19 mouse cellular contexts compared by ENCODE assay signal in the genomic region with DNA sequence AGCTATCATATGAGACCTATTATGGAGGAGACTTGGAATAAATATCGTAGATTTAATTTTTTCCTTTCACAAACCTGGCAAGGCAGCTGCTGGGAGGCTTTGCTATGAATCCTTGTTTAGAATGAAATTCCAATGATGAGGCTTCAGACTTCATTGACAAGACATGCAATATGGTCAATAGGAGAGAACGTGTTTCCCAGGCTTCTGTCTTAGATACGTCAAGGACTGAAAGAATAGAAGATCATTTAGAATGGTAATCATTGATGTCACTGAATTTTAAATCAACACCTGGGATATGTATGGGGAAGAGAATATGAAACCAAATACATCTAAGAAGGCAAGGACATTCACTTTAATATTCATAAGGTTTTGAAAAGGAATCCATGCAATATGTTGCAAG.
"Had no signal": no experiment of that assay in that cellular context is flagged by ENCODE, and none has a peak within 500 bp of the region (broad histone marks: within the 10 kb centered on the region; RNA-seq: fewer than 3 reads in every experiment).

No protein-coding gene starts in this region.

- H3K27me3 ChIP-seq: midbrain, embryonic 12.5 days; neural tube, embryonic 13.5 days; neural tube, embryonic 15.5 days had no signal

- H3K36me3 ChIP-seq: midbrain, embryonic 10.5 days; midbrain, embryonic 12.5 days; neural tube, embryonic 13.5 days; neural tube, embryonic 15.5 days had no signal

- H3K4me1 ChIP-seq: midbrain, embryonic 10.5 days; midbrain, embryonic 12.5 days; neural tube, embryonic 13.5 days; neural tube, embryonic 15.5 days had no signal

- DNase-seq: lung, adult 18-20 months; lung, embryonic 14.5 days; lung, postnatal 10 days; lung, postnatal 4 days; midbrain, embryonic 14.5 days; retina, postnatal 1 day; right cerebral cortex, adult 18-20 months; right cerebral cortex, postnatal 25 days; right cerebral cortex, postnatal 4 days; spleen, adult 18-20 months; thymus, adult 18-20 months; thymus, postnatal 14 days; thymus, postnatal 36 days had no signal

- H3K4me2 ChIP-seq: lung, embryonic 14.5 days; midbrain, embryonic 12.5 days; neural tube, embryonic 13.5 days; neural tube, embryonic 15.5 days had no signal

- H3K9me3 ChIP-seq: midbrain, embryonic 10.5 days; midbrain, embryonic 12.5 days; neural tube, embryonic 13.5 days; neural tube, embryonic 15.5 days had no signal

- H3K4me3 ChIP-seq: midbrain, embryonic 10.5 days; midbrain, embryonic 12.5 days; myocyte; neural tube, embryonic 13.5 days; neural tube, embryonic 15.5 days had no signal

- H3K9ac ChIP-seq: lung, embryonic 14.5 days; midbrain, embryonic 12.5 days; neural tube, embryonic 13.5 days; neural tube, embryonic 15.5 days had no signal

- H3K27ac ChIP-seq: midbrain, embryonic 10.5 days; midbrain, embryonic 12.5 days; neural tube, embryonic 13.5 days; neural tube, embryonic 15.5 days had no signal

- ATAC-seq: midbrain, embryonic 16.5 days had no signal
